24 mouse cellular contexts compared by ENCODE assay signal in genomic region chr8:8970776-8971175, GRCm38 (mm10).
"Had no signal": no experiment of that assay in that cellular context is flagged by ENCODE, and none has a peak within 500 bp of the region (broad histone marks: within the 10 kb centered on the region; RNA-seq: fewer than 3 reads in every experiment).

No protein-coding gene starts in this region.

- H3K4me2 ChIP-seq: heart, embryonic 11.5 days; heart, embryonic 13.5 days; heart, embryonic 15.5 days; hindbrain, embryonic 13.5 days; hindbrain, embryonic 15.5 days; limb, embryonic 13.5 days; limb, embryonic 15.5 days; liver, embryonic 12.5 days had no signal

- DNase-seq: gastrocnemius, adult 2 months; gastrocnemius, postnatal 10 days; gastrocnemius, postnatal 25 days; heart, adult 2 months; heart, postnatal 14 days; heart, postnatal 36 days; kidney, adult 18-20 months; kidney, adult 8-10 months; kidney, postnatal 10 days; kidney, postnatal 25 days; kidney, postnatal 4 days; layer of hippocampus, adult 9-11 months; layer of hippocampus, postnatal 36 days had no signal

- ATAC-seq: hindbrain, postnatal 0 days; liver, embryonic 12.5 days had no signal

- H3K36me3 ChIP-seq: heart, embryonic 13.5 days; heart, embryonic 15.5 days; hindbrain, embryonic 10.5 days; hindbrain, embryonic 13.5 days; hindbrain, embryonic 15.5 days; limb, embryonic 13.5 days; limb, embryonic 15.5 days; liver, embryonic 12.5 days had no signal

- H3K4me1 ChIP-seq: hindbrain, embryonic 13.5 days; liver, embryonic 12.5 days had no signal

- H3K27me3 ChIP-seq: heart, embryonic 13.5 days; heart, embryonic 15.5 days; hindbrain, embryonic 13.5 days; hindbrain, embryonic 15.5 days; limb, embryonic 13.5 days; limb, embryonic 15.5 days; liver, embryonic 12.5 days had no signal

- H3K4me3 ChIP-seq: gastrocnemius, adult 2 months; heart, adult 2 months; heart, embryonic 13.5 days; heart, embryonic 15.5 days; hindbrain, embryonic 10.5 days; hindbrain, embryonic 13.5 days; hindbrain, embryonic 15.5 days; limb, embryonic 13.5 days; limb, embryonic 15.5 days; liver, embryonic 12.5 days had no signal

- H3K27ac ChIP-seq: gastrocnemius, adult 2 months; heart, adult 2 months; heart, embryonic 13.5 days; heart, embryonic 15.5 days; hindbrain, embryonic 10.5 days; hindbrain, embryonic 13.5 days; hindbrain, embryonic 15.5 days; hindbrain, postnatal 0 days; limb, embryonic 13.5 days; limb, embryonic 15.5 days; liver, embryonic 12.5 days; liver, embryonic 14.5 days had no signal

- H3K9ac ChIP-seq: heart, embryonic 13.5 days; heart, embryonic 15.5 days; hindbrain, embryonic 13.5 days; hindbrain, embryonic 15.5 days; limb, embryonic 13.5 days; limb, embryonic 15.5 days; liver, embryonic 12.5 days; liver, embryonic 14.5 days had no signal

- H3K9me3 ChIP-seq: heart, embryonic 13.5 days; heart, embryonic 15.5 days; hindbrain, embryonic 10.5 days; hindbrain, embryonic 13.5 days; hindbrain, embryonic 15.5 days; limb, embryonic 13.5 days; limb, embryonic 15.5 days; liver, embryonic 12.5 days had no signal
